Mouse (Mus musculus) E14TG2a.4 (cell line): Measurements from ENCODE around the gene Nol9.

Experiments
- H3K27me3 ChIP-seq: 2 replicates; pipeline ENCODE4 v1.6.1; 2014; ENCODE audit warnings: low read length, control low read depth; ENCODE audit not compliant: insufficient read depth
- H3K36me3 ChIP-seq: 2 replicates; pipeline ENCODE4 v1.6.1; 2014; ENCODE audit warnings: low read length, control low read depth; ENCODE audit not compliant: insufficient read depth
- H3K4me1 ChIP-seq: replicated peaks from 2 replicates; pipeline ENCODE4 v1.6.1; 2014; ENCODE audit warnings: low read depth, low read length, control low read depth
- H3K4me3 ChIP-seq: replicated peaks from 2 replicates; pipeline ENCODE4 v1.5.1; 2014; ENCODE audit warnings: mild to moderate bottlenecking, low read length
- H3K9me3 ChIP-seq: 2 replicates; pipeline ENCODE4 v1.6.1; 2014; ENCODE audit warnings: low read length, control low read depth
- CTCF ChIP-seq: conservative IDR thresholded peaks from 2 replicates; pipeline ENCODE4 v1.5.1; 2014; ENCODE audit warnings: low read length
- NANOG ChIP-seq: IDR thresholded peaks from 2 replicates; pipeline ENCODE4 v1.6.1; 2014; ENCODE audit warnings: borderline replicate concordance, low read length, mixed read lengths
- POU5F1 ChIP-seq: IDR thresholded peaks from 2 replicates; pipeline ENCODE4 v1.6.1; 2014; ENCODE audit warnings: low read length, borderline replicate concordance

Nol9 gene

GRCm38 (mm10) chr4:152108673-152109072 is 69.6 kb downstream of the Nol9 start:
- Histone ChIP-seq H3K9me3 (no peaks in the 10 kb centered on the region), H3K4me1 (peaks cover 54% of the 10 kb centered on the region), H3K4me3 (no peak overlapping the region), H3K27me3 (no peaks in the 10 kb centered on the region), H3K36me3 (peaks cover 90% of the 10 kb centered on the region)
- TF ChIP-seq NANOG (no peak), POU5F1 (no peak), CTCF (no peak)

DNA sequence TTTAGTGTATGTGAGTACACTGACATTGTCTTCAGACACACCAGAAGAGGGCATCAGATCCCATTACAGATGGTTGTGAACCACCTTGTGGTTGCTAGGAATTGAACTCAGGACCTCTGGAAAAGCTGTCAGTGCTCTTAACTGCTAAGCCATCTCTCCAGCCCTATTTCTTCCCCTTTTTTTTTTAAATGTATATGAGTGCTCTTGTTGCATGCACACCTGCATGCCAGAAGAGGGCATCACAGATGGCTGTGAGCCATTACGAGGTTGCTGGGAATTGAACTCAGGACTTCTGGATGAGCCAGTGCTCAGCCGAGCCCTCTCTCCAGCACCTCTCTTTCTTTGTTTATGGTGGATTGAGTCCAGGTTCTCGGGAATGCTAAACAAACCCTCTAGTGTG is 70.4 kb downstream of the Nol9 start:
- Histone ChIP-seq H3K4me3 (no peak overlapping the region), H3K9me3 (no peaks in the 10 kb centered on the region), H3K27me3 (no peaks in the 10 kb centered on the region), H3K36me3 (peaks cover 90% of the 10 kb centered on the region), H3K4me1 (peaks cover 54% of the 10 kb centered on the region)
- TF ChIP-seq NANOG, result no peak
- no peak for TF ChIP-seq POU5F1
- no peak for TF ChIP-seq CTCF

- TF ChIP-seq CTCF (no peak), POU5F1 (no peak), NANOG (no peak)
- Histone ChIP-seq H3K27me3 (peaks cover 3% of the 10 kb centered on the region; the same call in 1 of the 2 replicates), H3K4me3 (no peak overlapping the region), H3K4me1 (peaks cover 58% of the 10 kb centered on the region), H3K36me3 (peaks cover 85% of the 10 kb centered on the region), H3K9me3 (no peaks in the 10 kb centered on the region)
These were observed 71.6 kb downstream of the Nol9 start for GRCm38 (mm10) chr4:152110689-152111088.
